Mouse (Mus musculus): ENCODE measurements at regions not wholly inside any gene's neighbourhood (a gene's known extent, or its start where the extent isn't known, plus 50 kb on each side); places are given as distances from the start of the nearest gene placed in this dataset.

GRCm38 (mm10) chr1:75681913-75682312 lies 135.8 kb downstream of the Slc4a3 start:
- no peak for DNase-seq (ENCODE audit: low read depth, low spot score)

- DNase-seq (ENCODE audit: low read depth, low spot score), result peak; percentile 68
These were observed 146.7 kb downstream of the Slc4a3 start for GRCm38 (mm10) chr1:75692781-75693180.

- no peak for DNase-seq (ENCODE audit: low read depth, low spot score)
These were observed 147.3 kb downstream of the Slc4a3 start for GRCm38 (mm10) chr1:75693231-75693914.

- peak; percentile 34 for DNase-seq (ENCODE audit: low read depth, low spot score)
These were observed 159.0 kb downstream of the Slc4a3 start for GRCm38 (mm10) chr1:75704832-75705650.

GRCm38 (mm10) chr1:75706126-75706525 lies 160.1 kb downstream of the Slc4a3 start:
- DNase-seq (ENCODE audit: low read depth, low spot score), result no peak

GRCm38 (mm10) chr1:75723431-75723830 lies 177.4 kb downstream of the Slc4a3 start:
- DNase-seq (ENCODE audit: low read depth, low spot score), result no peak

GRCm38 (mm10) chr1:75725329-75725728 lies 179.3 kb downstream of the Slc4a3 start:
- no peak for DNase-seq (ENCODE audit: low read depth, low spot score)

- DNase-seq (ENCODE audit: low read depth, low spot score), result peak; percentile 71
These were observed 182.8 kb downstream of the Slc4a3 start for GRCm38 (mm10) chr1:75728859-75729258.

- no peak for DNase-seq (ENCODE audit: low read depth, low spot score)
These were observed 187.7 kb downstream of the Slc4a3 start for GRCm38 (mm10) chr1:75733791-75734190.

GRCm38 (mm10) chr1:75738651-75739050 lies 192.6 kb downstream of the Slc4a3 start:
- no peak for DNase-seq (ENCODE audit: low read depth, low spot score)

- DNase-seq (ENCODE audit: low read depth, low spot score), result no peak
These were observed 203.7 kb downstream of the Slc4a3 start for GRCm38 (mm10) chr1:75749665-75750221.

GRCm38 (mm10) chr1:75772131-75772530 lies 226.1 kb downstream of the Slc4a3 start:
- DNase-seq (ENCODE audit: low read depth, low spot score), result no peak

- DNase-seq (ENCODE audit: low read depth, low spot score), result no peak
These were observed 226.9 kb downstream of the Slc4a3 start for GRCm38 (mm10) chr1:75773014-75773413.

GRCm38 (mm10) chr1:75778889-75779288 lies 232.8 kb downstream of the Slc4a3 start:
- no peak for DNase-seq (ENCODE audit: low read depth, low spot score)

GRCm38 (mm10) chr1:75783206-75783605 lies 237.1 kb downstream of the Slc4a3 start:
- no peak for DNase-seq (ENCODE audit: low read depth, low spot score)

- no peak for DNase-seq (ENCODE audit: low read depth, low spot score)
These were observed 240.2 kb downstream of the Slc4a3 start for GRCm38 (mm10) chr1:75786173-75786820.

GRCm38 (mm10) chr1:75791509-75791908 lies 245.4 kb downstream of the Slc4a3 start:
- DNase-seq (ENCODE audit: low read depth, low spot score), result no peak

- DNase-seq (ENCODE audit: low read depth, low spot score), result no peak
These were observed 251.7 kb downstream of the Slc4a3 start for GRCm38 (mm10) chr1:75797793-75798192.

- DNase-seq (ENCODE audit: low read depth, low spot score), result no peak
These were observed 252.5 kb downstream of the Slc4a3 start for GRCm38 (mm10) chr1:75798375-75799099.

- no peak for DNase-seq (ENCODE audit: low read depth, low spot score)
These were observed 258.4 kb downstream of the Slc4a3 start for GRCm38 (mm10) chr1:75804473-75804872.

- DNase-seq (ENCODE audit: low read depth, low spot score), result no peak
These were observed 266.4 kb downstream of the Slc4a3 start for GRCm38 (mm10) chr1:75812471-75812870.
